Mouse (Mus musculus): ENCODE results near the gene Ppa2.

Ppa2 gene

GRCm38 (mm10) chr3:133309954-133310808, at the start of gene Ppa2:
Ppa2 (plus strand) TSS chr3:133310110.
- DNase-seq (ENCODE audit: low spot score in 2 of 2), result peak; percentile 70

GRCm38 (mm10) chr3:133271887-133272286, 38.0 kb upstream of the Ppa2 start:
- DNase-seq (ENCODE audit: low spot score in 2 of 2), result peak; percentile 11 to 65

DNA sequence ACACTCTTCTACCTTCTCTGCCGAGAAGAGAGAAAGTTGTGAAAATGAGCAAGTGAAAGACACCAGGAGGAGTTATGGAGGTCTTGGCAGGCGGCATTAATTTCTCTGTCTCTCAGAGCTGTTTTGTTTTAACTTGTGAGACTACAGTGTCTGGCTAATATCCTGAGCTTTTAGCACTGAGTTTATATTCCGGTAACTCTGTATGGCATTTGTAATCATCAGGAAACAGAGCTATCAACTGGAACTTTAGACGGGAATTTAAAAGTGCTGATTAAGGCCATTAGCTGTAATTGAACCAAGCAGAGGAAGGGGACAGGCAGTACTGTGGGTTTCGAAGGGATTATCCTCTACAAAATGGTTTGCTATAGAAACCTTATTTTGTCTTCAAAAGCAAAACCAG, 25.3 kb upstream of the Ppa2 start:
- DNase-seq (ENCODE audit: low spot score in 2 of 2), result no peak

- no peak for DNase-seq (ENCODE audit: low spot score in 2 of 2)
Measured at GRCm38 (mm10) chr3:133288795-133289194, 21.1 kb upstream of the Ppa2 start.

- no peak for DNase-seq (ENCODE audit: low spot score in 2 of 2)
Measured at GRCm38 (mm10) chr3:133304328-133304727, 5.6 kb upstream of the Ppa2 start.

- DNase-seq (ENCODE audit: low spot score in 2 of 2), result no peak
Measured at GRCm38 (mm10) chr3:133308361-133308760, 1.5 kb upstream of the Ppa2 start.

DNA sequence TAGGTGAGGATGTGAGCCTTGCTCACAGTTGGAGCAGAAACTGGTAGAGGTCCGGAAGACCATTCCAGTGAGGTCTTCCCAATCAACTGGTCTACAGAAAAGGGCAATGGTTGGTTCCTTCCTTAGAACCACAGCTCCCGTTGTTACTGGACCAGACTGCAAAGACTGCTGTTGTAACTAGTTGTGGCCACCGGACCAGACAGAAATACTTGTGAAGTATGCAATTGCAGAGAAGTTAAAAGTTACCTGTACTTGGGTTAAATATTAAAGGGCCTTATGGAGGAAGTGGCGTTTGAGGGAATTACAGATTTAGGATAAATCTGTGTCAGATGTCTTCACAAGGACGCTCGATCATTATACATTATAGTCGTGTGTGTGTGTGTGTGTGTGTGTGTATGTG, 551 bp upstream of the Ppa2 start:
- DNase-seq (ENCODE audit: low spot score in 2 of 2), result no peak

GRCm38 (mm10) chr3:133310809-133311179, 884 bp downstream of the Ppa2 start:
- DNase-seq (ENCODE audit: low spot score in 2 of 2), result no peak

DNA sequence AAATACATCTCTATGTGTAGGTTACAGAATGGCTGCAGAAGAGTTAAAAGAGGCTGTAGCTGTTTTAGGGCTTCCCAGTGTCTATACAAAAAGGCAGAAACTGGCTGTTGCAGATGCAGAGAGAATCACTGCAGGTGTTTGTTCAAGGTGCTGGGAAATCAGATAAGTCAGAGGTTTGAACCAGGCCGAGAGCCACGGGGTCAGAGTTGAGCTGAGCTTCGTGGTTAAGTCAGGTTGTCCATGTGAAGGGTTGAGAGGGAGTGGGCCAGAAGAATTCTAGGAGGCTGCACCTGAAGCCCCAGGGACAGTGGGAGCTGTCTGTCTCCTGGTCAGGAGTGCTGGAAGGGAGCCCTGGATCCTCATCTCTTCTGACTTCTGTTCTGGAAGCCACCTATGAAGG, 2.4 kb downstream of the Ppa2 start:
- DNase-seq (ENCODE audit: low spot score in 2 of 2), result no peak

- no peak for DNase-seq (ENCODE audit: low spot score in 2 of 2)
Measured at GRCm38 (mm10) chr3:133312850-133313249, 2.9 kb downstream of the Ppa2 start.

- DNase-seq (ENCODE audit: low spot score in 2 of 2), result no peak
Measured at GRCm38 (mm10) chr3:133313491-133314199, 3.7 kb downstream of the Ppa2 start.

DNA sequence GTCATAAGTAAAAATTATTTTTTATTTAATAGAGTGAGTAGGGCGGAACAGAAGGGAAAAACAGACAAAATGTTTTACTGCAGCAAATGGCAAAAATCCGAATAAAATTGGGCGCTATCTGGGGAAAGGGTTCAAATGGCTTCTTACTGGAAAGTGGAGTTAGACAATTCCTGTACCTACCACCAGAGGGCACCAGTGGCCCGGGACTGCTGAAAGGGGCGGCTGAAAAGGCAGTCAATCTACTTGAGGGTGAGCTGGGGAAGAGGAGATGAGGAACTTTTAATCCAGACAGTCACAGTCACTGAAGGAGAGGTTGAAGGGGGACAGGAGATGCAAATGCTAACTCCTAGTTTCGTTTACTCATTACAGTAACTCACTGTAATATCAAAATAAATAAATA, 4.6 kb downstream of the Ppa2 start:
- peak; percentile 31 to 42 for DNase-seq (ENCODE audit: low spot score in 2 of 2)

GRCm38 (mm10) chr3:133315011-133315410, 5.1 kb downstream of the Ppa2 start:
- no peak for DNase-seq (ENCODE audit: low spot score in 2 of 2)

GRCm38 (mm10) chr3:133315647-133316046, 5.7 kb downstream of the Ppa2 start:
- no peak for DNase-seq (ENCODE audit: low spot score in 2 of 2)

DNA sequence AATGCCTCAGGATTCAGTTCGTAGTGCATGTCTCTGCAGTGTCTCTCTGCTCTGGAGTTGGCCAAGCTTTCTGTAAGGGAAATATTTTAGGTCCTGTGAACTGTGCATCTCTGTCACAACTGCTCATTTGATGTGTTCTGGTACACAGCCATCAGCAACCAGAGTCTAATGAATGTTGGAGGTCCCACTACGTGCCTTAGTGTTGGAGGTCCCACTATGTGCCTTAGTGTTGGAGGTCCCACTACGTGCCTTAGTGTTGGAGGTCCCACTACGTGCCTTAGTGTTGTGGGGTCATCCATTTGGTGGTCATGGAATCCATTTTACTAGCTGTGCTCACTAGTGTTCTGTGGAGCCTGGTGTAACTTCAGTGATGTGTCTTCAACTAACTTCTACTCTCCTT, 7.9 kb downstream of the Ppa2 start:
- DNase-seq (ENCODE audit: low spot score in 2 of 2), result no peak

GRCm38 (mm10) chr3:133318596-133318995, 8.7 kb downstream of the Ppa2 start:
- no peak for DNase-seq (ENCODE audit: low spot score in 2 of 2)

- DNase-seq (ENCODE audit: low spot score in 2 of 2), result no peak
Measured at GRCm38 (mm10) chr3:133319795-133320194, 9.9 kb downstream of the Ppa2 start.

DNA sequence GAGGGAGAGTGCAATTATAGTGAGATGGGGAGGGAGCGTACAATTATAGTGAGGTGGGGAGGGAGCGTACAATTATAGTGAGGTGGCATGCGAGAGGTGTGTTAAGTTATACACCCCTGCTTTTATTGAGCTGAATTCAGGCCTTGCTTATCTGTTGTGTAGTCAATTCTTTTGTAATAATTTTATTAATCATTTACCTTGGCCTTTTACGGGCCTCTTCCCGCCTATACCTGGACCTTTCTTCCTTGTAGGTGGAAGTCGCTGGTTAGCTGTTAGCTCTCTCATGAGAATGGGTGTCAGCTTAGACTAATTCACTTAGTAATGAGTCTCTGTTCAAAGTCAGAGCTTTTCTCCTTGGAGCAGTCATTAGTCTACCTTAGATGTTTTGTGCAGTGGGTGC, 10.4 kb downstream of the Ppa2 start:
- no peak for DNase-seq (ENCODE audit: low spot score in 2 of 2)

- no peak for DNase-seq (ENCODE audit: low spot score in 2 of 2)
Measured at GRCm38 (mm10) chr3:133321928-133322327, 12.0 kb downstream of the Ppa2 start.

- DNase-seq (ENCODE audit: low spot score in 2 of 2), result no peak
Measured at GRCm38 (mm10) chr3:133322552-133322951, 12.6 kb downstream of the Ppa2 start.

DNA sequence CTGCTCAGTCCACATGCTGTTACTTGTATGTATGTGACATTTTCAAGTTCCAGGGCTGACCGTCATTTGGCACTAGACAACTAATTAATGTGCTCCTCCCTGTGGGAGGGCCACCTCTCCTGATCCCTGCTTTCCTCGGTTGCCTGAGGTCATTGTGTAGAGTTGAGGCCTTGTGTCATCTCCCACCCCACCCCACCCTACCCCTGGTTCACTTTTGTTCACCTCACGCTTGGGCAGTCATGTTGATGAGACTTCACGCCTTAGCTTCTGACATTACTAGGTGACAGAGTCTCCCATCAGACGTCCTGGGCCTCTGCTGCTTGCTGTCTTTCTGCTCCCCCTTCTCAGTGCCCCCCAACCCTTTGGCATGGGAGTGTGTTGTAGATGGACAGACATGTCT, 15.2 kb downstream of the Ppa2 start:
- DNase-seq (ENCODE audit: low spot score in 2 of 2), result no peak

DNA sequence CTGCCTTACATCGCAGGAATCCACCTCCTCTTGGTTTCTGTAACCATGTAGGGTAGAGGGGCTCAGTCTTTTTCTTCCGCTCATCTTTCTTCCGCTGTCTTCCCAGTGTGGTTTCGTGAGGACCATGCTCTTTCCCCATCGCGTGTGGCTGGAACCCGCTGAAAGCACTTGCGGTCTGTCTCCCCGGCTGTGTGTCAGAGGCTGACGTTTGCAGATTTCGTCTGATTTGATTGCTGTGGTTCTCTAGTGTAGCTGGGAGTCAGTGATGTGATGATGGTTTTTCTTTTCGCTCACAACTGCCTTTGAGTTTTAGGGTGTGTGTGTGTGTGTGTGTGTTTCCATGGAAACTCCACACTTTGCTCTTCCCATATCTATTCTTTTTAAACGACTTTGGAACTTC, 18.6 kb downstream of the Ppa2 start:
- DNase-seq (ENCODE audit: low spot score in 2 of 2), result no peak

- DNase-seq (ENCODE audit: low spot score in 2 of 2), result no peak
Measured at GRCm38 (mm10) chr3:133329406-133329805, 19.5 kb downstream of the Ppa2 start.

Measured in urinary bladder, adult 18-20 months (tissue).